Mouse (Mus musculus) G1E (cell line): ENCODE results near the gene Plppr1. TPM values are rescaled to one million over a fixed set of nuclear protein-coding genes. Genes with fewer than 3 reads are reported as not detected.
A peak's percentile ranks its signal among the peaks of the same experiment; 100 is the strongest.

Experiments
- ATAC-seq: 2 replicates; pipeline ENCODE4 v1.8.0; 2016; ENCODE audit warnings: mild to moderate bottlenecking; ENCODE audit not compliant: insufficient number of reproducible peaks, poor library complexity, low FRiP score, severe bottlenecking; ENCODE audit errors: extremely low read depth
- DNase-seq: peaks from one replicate; pipeline ENCODE4 v3.0.0; 2012; ENCODE audit warnings: low spot score
- H3K27me3 ChIP-seq: 2 replicates; pipeline ENCODE4 v1.6.1; 2012; ENCODE audit warnings: mild to moderate bottlenecking, low read length, inconsistent platforms; ENCODE audit not compliant: insufficient read depth
- H3K36me3 ChIP-seq: replicated peaks from 2 replicates; pipeline ENCODE3; 2012; ENCODE audit warnings: mild to moderate bottlenecking, inconsistent platforms
- H3K4me1 ChIP-seq: 2 replicates; pipeline ENCODE4 v1.6.1; 2012; ENCODE audit warnings: low read depth, low read length, inconsistent platforms, mixed read lengths; ENCODE audit not compliant: insufficient read depth
- H3K4me3 ChIP-seq: 2 replicates; pipeline ENCODE4 v1.5.1; 2012; ENCODE audit warnings: low read depth, mild to moderate bottlenecking, inconsistent platforms, low read length, moderate library complexity, mixed read lengths
- H3K9me3 ChIP-seq: replicated peaks from 2 replicates; pipeline ENCODE4 v1.6.1; 2012; ENCODE audit warnings: inconsistent platforms
- CTCF ChIP-seq: IDR thresholded peaks from 2 replicates; pipeline ENCODE4 v1.5.1; 2012; ENCODE audit warnings: low read depth, low read length, inconsistent platforms, mixed read lengths
- GATA1 ChIP-seq: IDR thresholded peaks from 2 replicates; pipeline ENCODE4 v1.6.1; 2012; ENCODE audit warnings: borderline replicate concordance, low read length, inconsistent platforms, mixed read lengths
- GATA2 ChIP-seq: IDR thresholded peaks from 2 replicates; pipeline ENCODE4 v1.6.1; 2012; ENCODE audit warnings: low read depth, low read length, inconsistent platforms, borderline replicate concordance
- POLR2AphosphoS5 ChIP-seq: IDR thresholded peaks from 2 replicates; pipeline ENCODE4 v1.6.1; 2012; ENCODE audit warnings: low read depth, low read length, inconsistent platforms; ENCODE audit not compliant: insufficient replicate concordance
- TAL1 ChIP-seq: conservative IDR thresholded peaks from 2 replicates; pipeline ENCODE4 v1.6.1; 2012; ENCODE audit warnings: low read depth, low read length, inconsistent platforms, mixed read lengths
- polyA plus RNA-seq: library from polyadenylated mRNA; stranded (reverse); fragments of >175 nt; gene quantifications from 2 replicates; pipeline ENCODE4 v1.2.3, GENCODE M21; 2012
- total RNA-seq, 2 experiments: library from RNA; stranded (forward) in 1 of 2; stranded (reverse) in 1 of 2; fragments of 200-1000 nt in 1 of 2; fragments of >200 nt in 1 of 2; fragmentation: Nextera tagmentation in 1 of 2; gene quantifications; 2 replicates each; pipeline ENCODE4 v1.2.3; 2014 to 2017

Plppr1 gene
- total RNA-seq (2014; fragmentation: Nextera tagmentation) (not detected in 2 replicates), total RNA-seq (2017) (0.11 and 0.12 TPM in 2 replicates), polyA plus RNA-seq (not detected in 2 replicates)

DNA sequence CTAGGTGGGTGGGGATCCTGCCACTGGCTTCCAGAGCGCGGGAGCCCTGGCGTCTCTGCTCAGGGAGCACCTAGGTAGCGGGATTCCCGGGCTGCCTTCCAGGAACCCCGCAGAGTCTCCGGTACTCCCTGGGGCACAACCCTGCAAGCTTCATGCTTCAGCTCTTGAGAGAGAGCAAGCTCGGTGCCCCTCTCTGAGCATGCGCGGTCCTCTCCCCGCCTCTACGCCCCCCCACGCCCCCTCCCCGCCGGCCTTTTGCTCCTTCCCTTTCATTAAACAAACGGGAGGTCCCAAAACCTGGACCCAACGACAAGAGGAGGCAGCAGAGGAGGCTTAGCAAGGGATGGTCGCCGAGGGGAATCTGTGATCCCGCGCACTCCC lies at the start of gene Plppr1:
Plppr1 (plus strand) TSS at position 253 of the 381 bp plus-strand sequence.
- no peak for TF ChIP-seq TAL1
- no peak for TF ChIP-seq GATA2
- no peak for TF ChIP-seq CTCF
- TF ChIP-seq GATA1, result no peak
- no peak for TF ChIP-seq POLR2AphosphoS5
- H3K4me3 ChIP-seq, result peak within 1 kb of the TSS; percentile 20; the same call in 1 of the 2 replicates
- H3K36me3 ChIP-seq, result no peaks in the 10 kb centered on the region
- H3K27me3 ChIP-seq, result no peaks in the 10 kb centered on the region; the same call in 1 of the 2 replicates
- ATAC-seq (no peak), DNase-seq (no peak)
- H3K4me1 ChIP-seq, result no peaks in the 10 kb centered on the region
- peaks cover 29% of the 10 kb centered on the region for H3K9me3 ChIP-seq

DNA sequence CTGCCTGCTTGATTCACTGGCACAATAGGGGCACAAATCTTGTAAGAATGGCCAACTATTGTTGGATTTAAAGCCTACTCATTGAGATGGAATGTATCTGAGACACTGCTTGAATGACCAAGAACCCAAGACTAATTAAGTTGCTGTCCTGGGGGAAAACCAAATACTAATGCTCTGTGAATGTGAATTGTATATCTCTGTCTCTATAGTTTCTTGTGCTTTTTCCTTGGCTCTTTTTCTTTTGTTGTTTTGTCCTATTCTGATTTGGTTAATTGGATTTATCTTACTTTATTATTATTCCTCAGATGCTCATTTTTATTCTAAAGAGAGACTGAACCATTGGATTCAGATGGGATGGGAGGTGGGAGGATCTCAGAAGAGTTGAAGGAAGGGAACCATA lies 42.4 kb upstream of the Plppr1 start:
- no peaks in the 10 kb centered on the region for H3K36me3 ChIP-seq
- DNase-seq (no peak), ATAC-seq (no peak)
- TF ChIP-seq TAL1 (no peak), GATA2 (no peak), POLR2AphosphoS5 (no peak), GATA1 (no peak), CTCF (no peak)
- no peaks in the 10 kb centered on the region for H3K4me1 ChIP-seq
- H3K27me3 ChIP-seq, result no peaks in the 10 kb centered on the region
- H3K4me3 ChIP-seq, result no peak overlapping the region
- peaks cover 7% of the 10 kb centered on the region for H3K9me3 ChIP-seq

- no peak for ATAC-seq
Observed at GRCm38 (mm10) chr4:49023221-49023620, 35.9 kb upstream of the Plppr1 start.

DNA sequence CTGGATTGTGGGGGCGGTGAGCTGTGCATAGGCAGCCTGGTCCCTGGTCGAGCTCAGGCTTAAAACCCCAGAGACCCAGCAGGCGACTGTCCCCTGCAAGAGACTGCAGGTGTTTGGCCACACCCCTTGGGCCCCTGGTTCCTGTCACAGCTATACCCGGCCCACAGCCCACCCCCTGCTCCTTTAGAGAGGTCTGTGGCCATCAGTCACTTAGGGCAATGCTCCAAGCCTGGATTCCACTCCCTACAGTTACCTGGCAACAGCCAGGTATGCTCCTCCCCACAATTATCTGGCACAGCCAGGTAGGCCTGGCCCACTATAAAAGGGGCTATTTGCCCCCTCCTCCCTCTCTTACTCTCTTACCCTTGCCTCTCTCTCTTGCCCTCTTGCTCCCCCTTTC lies 20.8 kb upstream of the Plppr1 start:
- no peak for DNase-seq
- ATAC-seq, result no peak

More at GRCm38 (mm10) chr4:49023221-49023620, 35.9 kb upstream of the Plppr1 start:
- H3K27me3 ChIP-seq, result no peaks in the 10 kb centered on the region
- no peaks in the 10 kb centered on the region for H3K36me3 ChIP-seq
- TF ChIP-seq POLR2AphosphoS5 (no peak), GATA1 (no peak), GATA2 (no peak), TAL1 (no peak), CTCF (no peak)
- peaks cover 7% of the 10 kb centered on the region for H3K9me3 ChIP-seq
- no peak overlapping the region for H3K4me3 ChIP-seq
- DNase-seq, result no peak
- no peaks in the 10 kb centered on the region for H3K4me1 ChIP-seq

GRCm38 (mm10) chr4:49039854-49040253 lies 19.2 kb upstream of the Plppr1 start:
- H3K4me1 ChIP-seq, result no peaks in the 10 kb centered on the region
- H3K27me3 ChIP-seq, result no peaks in the 10 kb centered on the region
- no peak overlapping the region for H3K4me3 ChIP-seq
- no peaks in the 10 kb centered on the region for H3K36me3 ChIP-seq
- DNase-seq, result no peak
- H3K9me3 ChIP-seq, result peaks cover 17% of the 10 kb centered on the region
- no peak for ATAC-seq
- TF ChIP-seq POLR2AphosphoS5 (no peak), CTCF (no peak), GATA1 (no peak), TAL1 (no peak), GATA2 (no peak)

More for the DNA sequence above, 20.8 kb upstream of the Plppr1 start:
- TF ChIP-seq GATA2 (no peak), GATA1 (no peak), POLR2AphosphoS5 (no peak), CTCF (no peak), TAL1 (no peak)
- Histone ChIP-seq H3K27me3 (no peaks in the 10 kb centered on the region), H3K4me3 (no peak overlapping the region), H3K36me3 (no peaks in the 10 kb centered on the region), H3K4me1 (no peaks in the 10 kb centered on the region), H3K9me3 (peaks cover 17% of the 10 kb centered on the region)

GRCm38 (mm10) chr4:49041655-49042054 lies 17.4 kb upstream of the Plppr1 start:
- no peaks in the 10 kb centered on the region for H3K4me1 ChIP-seq
- peaks cover 17% of the 10 kb centered on the region for H3K9me3 ChIP-seq
- no peak for ATAC-seq
- H3K36me3 ChIP-seq, result no peaks in the 10 kb centered on the region
- DNase-seq, result no peak
- H3K4me3 ChIP-seq, result no peak overlapping the region
- TF ChIP-seq GATA1, result no peak
- H3K27me3 ChIP-seq, result no peaks in the 10 kb centered on the region

DNA sequence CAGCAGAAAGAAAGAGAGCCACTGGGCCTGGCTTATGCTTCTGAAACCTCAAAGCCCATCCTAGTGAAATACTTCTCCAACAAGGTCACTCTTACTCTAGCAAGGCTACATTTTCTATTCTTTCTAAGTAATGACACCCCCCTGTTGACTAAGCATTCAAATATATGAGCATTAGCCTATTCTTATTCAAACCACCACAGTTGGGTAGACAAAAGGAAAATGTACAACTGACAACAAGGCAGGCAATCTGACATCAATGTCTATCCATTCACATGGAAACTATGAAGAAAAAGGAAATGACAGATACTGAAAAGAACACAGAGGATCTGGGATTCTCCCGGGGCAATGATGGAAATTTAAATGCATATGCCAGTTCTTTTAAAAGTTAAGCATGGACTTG lies 8.4 kb upstream of the Plppr1 start:
- no peaks in the 10 kb centered on the region for H3K9me3 ChIP-seq
- no peaks in the 10 kb centered on the region for H3K4me1 ChIP-seq
- ATAC-seq (no peak), DNase-seq (no peak)
- H3K36me3 ChIP-seq, result no peaks in the 10 kb centered on the region
- H3K4me3 ChIP-seq, result no peak overlapping the region
- no peak for TF ChIP-seq GATA1
- TF ChIP-seq GATA2, result no peak
- no peak for TF ChIP-seq POLR2AphosphoS5
- TF ChIP-seq CTCF, result no peak
- no peak for TF ChIP-seq TAL1
- H3K27me3 ChIP-seq, result no peaks in the 10 kb centered on the region
